Mouse (Mus musculus): ENCODE results near the gene Smyd3.

The Smyd3 gene

DNA sequence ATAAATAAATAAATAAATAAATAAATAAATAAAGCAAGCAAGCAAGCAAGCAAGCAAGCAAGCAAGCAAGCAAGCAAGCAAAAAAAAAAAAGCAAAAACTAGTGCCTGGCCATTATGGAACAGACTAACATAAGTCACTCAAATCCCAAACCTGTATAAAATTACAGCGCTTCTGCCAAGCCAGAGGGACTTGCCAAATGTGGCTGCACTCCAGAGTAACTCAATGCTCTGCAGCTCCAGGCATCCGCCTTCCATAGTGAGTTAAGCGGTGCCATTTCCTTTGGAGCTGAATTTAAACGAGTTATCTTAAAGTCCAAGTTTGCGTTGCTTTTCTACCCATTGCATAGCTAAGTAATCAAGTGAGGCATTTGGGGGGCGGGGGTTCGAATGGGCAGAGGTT, 410.6 kb downstream of the Smyd3 start:
- DNase-seq: no peak

DNA sequence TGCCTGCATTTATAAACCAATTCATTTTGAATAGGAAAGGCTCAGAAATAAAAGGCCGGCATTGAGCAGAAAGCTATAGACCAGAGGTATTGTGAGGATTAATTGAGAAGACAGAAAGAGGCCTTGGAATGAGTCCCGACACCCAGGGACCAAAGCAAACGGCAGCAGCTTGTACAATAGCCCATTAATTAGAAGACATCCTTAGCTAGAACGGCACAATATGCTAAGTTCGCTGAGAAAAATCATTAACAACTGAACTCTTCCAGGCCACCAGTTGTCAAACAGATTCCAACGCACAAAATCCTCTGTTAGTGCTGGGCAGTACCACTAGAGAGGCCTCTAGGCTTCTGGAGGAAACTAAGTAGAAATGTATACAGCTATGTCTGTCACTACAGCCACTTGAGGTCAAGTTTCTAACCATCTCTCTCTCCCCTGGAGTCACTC, 411.1 kb downstream of the Smyd3 start:
- DNase-seq: no peak

DNA sequence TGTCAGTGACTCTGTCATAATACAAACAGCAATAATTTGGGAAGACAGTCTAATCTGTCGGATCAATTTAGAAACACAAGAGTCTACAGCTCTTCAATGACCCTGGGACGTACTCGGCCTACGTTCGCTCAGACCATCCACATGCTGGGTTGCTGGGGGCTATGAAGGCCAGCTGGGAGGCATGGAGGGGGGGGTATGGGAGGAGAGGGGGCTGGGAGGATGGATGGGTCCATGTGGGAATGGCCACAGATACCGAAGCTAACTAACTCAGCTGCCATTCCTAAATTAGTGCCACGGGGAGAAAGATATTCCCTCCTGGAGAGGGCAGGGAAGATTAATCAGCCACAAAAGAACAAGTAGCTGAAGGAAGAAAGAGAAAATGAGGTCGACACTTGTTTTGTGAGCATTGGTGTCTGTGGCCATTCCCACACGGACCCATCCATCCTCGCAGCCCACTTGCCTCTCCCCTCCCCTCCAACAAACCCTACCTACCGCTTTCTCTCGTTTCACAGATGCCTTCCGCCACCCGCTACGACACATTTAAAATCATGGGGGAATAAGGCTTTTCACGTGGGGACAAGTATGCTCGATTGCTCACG, 411.6 kb downstream of the Smyd3 start:
- DNase-seq: no peak

DNA sequence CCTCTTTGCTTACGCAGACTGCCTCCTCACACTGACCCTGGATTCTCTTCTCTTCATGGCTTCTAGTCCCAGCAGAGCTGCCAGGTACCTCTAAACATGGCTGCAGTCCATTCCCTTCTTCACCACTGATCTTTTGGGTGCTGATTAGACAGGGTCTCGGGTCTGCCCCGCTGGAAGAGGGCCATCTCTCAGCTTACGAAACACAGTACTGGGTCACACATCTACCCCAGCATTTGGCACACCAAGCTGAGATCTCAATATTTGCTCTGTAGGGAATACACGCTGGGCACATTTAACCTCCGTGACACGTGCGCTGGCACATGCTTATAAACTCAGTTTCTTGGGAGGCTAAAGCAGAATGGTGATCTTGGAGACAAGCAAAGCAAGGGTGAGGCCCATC, 413.4 kb downstream of the Smyd3 start:
- DNase-seq: no peak

DNA sequence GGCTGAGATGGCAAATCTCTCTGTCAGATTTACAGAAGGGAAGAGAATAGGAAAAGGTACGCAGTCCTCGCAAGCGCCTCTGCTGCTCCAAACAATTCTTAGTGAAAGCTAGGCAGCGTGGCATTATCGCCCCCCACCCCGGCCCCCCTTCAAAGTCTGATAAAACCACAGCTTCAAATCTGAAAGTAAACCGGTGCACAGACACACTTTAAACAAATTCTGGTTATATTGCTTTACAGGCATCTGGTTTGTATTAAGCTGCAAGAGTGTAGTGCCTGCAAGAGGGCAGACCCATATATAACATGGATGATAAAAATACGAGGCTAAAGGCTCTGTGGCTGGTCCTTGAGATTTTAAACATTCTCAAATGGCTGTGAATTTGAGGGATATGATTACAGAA, 420.8 kb downstream of the Smyd3 start:
- DNase-seq: no peak

DNA sequence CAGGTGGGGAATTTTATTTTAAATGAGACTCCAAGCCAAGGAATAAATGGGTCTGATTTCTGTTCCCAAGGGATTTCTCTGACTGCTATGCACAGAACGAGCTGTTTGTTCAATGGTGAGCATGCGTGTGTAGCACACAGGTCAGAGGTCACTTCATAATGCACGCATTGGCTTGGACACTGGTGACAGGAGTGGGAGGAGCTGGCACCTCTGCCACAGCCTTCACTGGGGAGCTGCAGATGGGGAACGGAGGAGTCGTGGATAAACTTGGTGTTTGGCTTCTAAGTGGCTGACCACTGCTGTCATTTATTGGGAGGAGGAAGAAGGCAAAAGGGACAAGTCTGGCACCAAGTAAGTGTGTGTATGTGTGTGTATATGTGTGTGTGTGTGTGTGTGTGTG, 421.5 kb downstream of the Smyd3 start:
- no peak for DNase-seq

DNA sequence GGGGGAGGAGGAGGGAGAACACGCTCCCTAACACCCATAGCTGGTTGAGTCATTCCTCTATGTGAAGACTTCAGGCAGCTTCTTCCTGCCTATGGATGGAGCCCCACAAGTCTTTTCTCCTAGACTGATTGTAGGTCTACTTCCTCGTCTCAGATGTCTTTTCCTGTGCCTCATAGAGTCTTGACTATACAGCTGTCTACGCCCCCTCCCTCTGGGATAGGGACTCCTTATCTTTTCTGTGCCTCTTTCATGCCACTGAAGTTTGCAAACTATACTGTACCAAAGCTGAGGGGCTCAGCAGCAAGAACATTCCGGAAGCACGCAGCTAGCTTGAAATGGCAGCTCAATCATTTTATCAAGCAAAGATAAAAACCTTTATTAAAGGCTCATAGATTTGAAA, 428.7 kb downstream of the Smyd3 start:
- no peak for DNase-seq

DNA sequence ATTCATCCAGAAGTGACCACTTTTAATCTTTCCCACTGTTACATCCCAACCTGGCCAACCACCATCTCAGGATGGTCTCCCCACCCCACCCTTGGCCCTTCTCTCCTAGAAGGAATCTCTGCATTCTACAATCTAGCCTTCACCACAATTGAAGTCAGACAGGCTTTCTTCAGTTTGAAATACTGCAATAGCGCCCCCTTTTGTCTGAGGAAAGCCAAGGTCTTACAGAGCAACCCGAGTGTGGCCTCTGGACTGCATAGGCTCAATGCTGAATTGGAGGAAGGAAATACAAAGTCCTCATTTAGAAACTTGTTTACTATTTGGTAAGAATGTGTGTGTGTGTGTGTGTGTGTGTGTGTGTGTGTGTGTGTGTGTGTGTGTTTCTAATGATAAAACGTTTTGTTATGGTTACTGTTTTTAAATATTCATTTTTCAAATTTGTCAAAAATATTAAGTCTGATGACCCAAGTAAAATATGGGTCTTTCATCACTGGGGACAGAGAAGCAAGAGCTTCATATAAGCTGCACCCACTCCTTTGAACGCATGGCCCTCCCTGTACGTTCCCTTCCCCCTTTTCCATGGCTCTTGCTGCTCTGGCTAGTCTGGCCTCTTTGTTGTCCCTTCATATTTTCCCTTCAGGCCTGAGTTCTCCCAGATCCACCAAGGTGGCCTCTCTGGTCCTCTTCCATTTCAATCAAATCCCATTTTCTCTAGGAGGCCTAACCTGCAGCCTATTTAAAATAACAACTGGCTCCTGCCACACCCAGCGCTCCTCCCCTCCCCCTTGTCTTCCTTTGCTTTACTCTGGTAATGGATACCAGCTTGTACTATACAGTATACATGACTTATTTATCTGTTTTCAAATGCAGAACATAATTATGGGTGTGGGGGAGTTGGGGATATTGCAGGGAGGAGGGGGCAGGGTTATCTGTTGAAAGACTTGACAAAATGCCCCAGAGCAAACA, 430.5 kb downstream of the Smyd3 start:
- DNase-seq: peak; percentile 54

DNA sequence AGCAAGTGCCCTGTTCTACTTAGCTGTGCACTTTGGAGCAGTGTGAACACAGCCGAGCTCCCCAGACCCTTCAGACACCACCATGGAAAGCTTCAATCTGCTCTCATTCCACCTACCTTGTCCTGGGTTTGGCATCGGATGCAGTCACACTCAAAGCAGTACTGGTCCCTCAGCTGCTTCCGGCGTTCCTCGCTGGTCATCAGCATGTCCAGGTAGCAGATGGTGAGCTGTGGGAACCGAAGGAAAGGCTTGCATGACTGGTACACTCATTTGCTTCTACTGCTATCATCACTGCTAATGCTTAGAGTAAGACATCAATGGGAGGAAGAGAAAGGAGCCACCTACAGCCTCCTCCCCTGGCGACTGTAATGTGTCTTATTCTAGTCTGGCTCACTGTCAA, 431.6 kb downstream of the Smyd3 start:
- peak; percentile 68 for DNase-seq

DNA sequence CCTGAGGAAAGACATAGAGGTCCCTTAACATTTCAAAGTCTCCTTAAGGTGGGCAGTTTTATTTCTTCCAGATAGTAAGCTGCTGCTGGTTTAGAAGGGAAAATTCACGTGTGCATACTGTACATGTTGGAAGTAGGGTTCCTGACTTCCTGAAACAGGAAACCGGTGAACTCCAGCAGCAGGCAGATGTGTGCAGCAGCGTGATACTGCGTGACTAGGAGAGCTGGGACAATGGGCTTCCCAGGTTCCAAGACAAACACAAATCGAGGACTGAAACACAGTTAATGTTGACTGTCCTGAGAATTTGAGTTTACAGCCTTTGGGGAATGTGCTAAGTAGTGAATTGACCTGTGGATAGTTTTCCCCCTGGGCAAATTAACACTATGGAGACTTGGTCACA, 434.7 kb downstream of the Smyd3 start:
- DNase-seq: no peak

DNA sequence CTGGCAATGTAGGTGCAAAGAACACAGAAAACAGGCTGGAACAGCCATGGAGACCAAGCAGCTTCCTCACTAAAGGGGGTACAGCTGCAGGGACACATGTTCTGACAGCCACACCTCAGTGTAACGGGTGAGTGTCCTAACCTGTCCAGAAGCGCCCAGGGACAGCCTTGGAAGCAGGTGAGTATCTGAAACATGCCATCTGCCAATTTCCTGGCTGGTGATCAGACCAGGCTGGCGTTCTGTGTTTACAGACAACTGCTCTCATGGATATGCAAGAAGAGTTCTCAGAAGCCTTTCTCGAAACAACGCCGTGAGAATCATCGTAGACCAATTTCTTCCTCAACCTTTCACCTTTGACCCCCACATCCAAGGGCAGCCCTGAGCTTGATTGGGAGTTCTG, 444.0 kb downstream of the Smyd3 start:
- peak; percentile 62 for DNase-seq

DNA sequence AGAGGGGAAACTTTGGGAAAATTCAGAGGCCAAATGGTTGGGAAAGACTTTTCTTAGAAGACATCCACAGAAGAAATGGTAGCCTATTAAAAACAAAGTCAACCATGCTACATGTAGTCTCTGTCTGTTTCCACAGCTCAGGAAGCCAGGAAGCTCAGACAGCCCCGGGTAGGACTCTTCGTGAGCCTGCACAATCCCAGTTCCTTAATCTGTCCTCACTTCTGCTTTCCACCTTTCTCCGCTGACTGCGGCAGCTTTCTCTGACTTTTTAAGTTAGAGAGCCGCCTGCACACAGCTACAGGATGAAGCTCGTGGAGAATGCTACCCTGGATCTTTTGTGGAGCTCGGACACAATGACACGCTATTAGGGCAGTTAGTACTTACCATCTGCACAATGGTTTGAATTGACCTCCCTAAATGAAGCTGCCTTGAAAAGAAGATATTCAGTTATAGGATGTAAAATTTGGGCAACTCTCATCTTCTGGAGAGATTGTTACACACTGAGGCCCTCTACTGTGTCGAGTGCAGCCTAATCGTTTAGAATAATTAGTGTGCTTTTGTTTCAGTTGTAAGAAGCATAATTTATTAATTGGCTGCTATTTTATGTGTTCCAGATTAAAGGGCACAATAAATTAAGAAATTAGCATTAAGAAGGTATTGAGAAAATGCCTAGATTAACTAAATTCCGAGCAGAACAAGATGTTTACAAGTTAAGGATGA, 444.7 kb downstream of the Smyd3 start:
- DNase-seq: no peak

DNA sequence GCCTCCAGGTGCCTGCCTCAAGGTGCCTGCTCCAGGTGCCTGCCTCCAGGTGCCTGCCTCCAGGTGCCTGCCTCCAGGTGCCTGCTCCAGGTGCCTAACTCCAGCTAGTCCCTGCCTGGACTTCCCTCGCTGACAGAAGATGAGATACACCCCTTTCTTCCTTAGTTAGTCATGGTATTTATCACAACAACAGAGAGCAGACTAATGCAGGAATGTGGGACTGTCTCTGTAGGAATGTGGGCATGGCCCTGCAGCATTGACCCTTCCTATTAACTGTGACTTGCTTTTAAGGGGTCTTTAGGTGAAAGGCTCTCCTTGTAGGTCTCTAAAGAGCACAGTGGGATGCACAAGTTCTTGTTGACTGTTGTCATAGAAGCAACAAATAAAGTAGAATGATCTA, 445.4 kb downstream of the Smyd3 start:
- DNase-seq: no peak

DNA sequence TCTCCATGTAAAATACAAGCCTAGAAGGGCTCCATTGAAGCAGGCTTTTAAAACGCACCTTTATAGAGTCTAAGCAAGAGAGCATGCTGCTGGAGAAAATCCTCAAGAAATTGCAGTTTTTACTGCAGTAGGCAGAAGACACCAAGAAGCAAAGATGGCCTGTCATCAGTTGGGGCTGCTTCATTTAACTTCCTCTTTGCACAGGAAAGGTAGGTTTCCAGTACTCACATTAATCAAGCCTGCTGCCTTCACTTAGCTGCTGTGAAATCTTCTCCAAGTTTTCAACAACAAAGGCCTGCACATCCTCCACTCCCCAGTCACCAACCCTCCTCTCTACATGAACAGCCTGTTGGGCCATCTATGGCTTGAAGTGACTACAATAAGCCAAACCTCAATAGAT, 448.9 kb downstream of the Smyd3 start:
- no peak for DNase-seq

DNA sequence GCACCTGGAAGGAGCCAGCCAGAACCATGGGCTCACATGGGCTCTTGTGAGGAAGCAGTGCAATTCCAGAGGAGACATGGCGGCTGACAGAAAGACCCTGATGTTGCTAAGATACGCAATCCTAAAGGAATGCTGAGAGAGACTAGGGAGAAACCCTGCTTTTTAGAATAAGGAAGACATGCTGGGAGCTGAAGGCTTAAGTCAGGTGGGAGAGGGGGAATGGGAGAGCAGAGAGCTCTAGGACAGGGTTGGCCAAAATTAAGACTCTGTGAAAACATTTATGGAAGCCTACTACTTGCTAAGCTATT, 452.6 kb downstream of the Smyd3 start:
- DNase-seq: no peak

DNA sequence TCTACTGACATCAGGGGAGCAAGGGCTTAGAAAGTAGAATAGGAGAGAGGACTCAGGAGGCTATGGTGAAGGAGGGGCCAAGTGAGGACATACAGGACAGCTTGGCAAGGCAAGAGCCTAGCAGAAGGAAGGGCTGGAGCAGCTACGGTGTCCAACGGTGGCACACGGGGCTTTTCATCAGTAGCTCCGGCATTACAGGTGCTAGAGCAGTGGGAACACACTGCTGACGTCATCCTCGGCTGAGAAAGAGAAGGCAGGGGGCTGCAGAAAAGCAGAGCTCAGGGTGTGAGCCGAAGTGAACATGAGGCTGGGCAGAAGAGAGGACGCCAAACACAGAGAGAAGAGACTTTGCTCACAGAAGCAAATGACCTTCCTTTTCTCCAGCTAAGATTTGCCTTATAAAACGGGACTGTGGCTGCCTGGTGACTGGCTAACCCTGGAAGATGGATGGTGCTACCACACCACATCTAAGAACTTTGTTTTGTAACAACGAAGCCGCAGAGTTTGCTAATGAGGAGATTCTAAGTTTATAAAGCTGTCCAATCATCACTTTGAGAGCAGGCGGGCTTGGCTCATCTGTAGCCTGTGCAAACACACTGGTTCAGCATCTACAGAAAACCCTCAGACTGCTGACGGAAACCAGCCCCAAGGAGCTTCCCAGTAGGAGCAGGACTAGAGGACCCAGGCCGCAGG, 453.1 kb downstream of the Smyd3 start:
- peak; percentile 81 for DNase-seq

DNA sequence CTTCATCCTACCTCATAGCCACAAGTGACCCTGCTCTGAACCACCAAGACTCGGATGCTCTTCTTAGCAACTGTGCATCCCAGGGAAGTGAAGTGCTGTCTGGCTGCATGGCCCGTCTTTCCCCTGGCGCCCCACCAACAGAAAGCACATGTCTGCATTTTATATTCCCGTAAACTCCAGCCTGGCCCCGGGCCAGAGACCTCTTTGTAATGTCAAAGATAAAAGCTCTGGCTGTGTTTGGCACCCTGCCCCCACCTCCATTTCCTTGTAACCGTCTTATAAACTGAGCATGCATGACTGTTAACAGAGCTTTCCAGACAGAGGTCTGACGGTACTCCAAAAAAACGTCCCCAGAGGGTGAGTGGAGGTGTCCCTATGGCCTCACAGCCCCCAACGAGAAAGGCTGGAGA, 456.1 kb downstream of the Smyd3 start:
- peak; percentile 62 for DNase-seq

DNA sequence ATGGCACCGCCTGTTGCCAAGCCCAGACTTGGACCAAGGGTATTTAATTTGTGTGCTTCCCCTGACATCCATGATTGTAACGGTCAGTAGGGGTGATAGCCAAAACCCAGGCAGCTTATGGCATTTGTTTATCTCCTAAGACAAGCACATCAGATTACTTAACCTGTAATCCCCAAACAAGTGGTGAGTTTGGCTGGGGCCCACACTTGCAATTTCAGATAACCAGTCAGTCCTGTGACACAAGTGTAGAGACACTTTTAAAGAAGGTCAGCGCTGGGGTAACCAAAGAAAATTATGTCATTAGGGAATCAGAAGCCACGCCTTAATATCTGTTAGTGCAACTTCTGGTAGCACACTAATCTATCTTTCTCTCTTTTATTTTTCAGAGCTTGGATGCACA, 456.8 kb downstream of the Smyd3 start:
- no peak for DNase-seq

DNA sequence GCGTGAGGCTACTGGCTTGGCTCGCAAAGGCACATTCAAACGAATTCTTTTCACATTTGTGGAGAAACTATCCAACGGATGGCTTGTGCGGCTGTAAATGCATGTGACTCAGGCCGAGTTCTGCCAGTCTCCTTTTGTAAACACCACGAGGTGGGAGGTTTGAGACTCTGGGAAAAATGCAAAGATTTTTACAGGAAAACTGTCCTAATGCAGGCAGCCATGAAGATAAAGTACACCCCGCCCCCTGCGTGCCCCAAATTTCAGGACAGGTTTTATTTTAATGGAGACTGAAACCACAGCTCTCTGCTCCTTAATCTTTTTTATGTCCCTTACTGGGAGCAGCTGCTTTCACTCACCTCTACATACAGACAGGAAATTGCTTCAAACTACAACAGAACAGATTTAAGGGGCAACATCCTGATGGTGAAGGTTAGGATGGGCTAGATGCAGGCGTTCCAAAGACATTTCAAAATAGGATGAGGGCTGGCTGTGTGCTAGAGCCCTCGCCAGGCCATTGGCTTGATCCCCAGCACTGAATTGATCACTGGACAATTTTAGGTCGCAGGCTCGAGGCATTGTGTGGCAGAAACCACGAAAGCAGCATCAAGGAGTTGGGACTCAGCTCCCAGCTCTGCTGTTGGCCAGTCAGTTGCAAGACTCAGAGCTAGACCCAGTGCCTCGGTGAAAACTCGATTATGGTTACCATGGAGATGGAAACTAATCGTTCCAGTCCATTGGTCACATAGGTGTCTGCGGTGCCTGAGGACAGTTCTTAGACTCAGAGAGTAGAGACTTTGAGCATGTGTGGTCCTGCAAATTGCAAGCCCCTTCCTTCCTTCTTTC, 457.5 kb downstream of the Smyd3 start:
- no peak for DNase-seq

DNA sequence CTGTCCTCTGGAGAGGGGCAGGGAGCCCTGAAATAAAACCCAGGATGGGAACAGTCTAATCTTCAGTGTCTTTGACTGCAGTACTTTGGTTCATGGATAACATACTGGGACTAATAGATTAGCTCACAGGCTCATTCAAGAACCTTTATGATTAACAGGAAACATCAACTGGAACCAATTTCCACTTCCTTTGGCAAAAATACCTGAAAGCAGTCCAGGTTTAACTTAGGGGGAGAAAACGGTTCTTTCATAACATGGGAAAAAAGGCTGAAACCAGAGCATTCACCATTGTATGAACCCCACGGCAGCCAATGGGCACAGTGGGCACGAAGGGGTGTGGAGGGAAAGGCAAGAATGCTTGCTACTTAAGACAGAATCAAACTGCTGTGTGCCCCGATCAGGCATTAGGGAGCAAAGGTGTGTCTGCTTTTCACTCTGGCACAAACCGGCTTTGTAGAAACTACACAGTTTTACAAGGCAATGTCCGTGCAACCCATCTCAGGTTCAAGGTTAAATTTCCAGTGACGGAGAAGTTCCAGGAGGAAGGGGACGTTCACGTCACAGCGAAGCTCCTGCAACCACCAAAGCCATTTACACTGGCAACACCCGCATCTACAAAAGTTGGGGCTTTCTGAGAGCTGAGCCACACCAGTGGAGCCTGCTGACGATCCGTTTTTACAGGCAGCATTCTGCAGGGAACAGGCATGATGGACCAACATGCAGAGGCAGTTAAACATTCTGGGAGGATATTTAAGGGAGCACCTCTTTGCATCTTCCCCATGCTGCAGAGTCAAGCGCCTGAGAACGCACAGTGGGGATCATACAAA, 458.3 kb downstream of the Smyd3 start:
- DNase-seq: no peak

DNA sequence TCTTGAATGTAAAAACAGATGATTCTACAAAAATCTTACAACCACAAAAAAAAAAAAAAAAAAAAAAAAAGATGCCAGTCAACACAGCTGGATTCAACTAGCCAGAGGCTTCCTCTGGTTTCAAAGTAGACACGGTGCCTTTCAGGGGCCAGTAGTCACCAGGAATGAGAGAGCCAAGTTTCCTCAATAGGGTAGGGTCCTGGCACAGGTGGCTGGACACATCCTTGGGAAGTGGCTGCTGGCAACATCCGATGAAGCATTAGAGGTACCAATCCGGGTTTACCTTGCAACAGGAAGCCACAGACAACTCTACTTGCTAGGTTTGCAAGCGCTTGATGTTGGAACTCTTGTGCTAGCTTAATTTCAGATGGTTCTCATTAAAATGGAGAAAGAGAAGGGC, 459.2 kb downstream of the Smyd3 start:
- DNase-seq: no peak

DNA sequence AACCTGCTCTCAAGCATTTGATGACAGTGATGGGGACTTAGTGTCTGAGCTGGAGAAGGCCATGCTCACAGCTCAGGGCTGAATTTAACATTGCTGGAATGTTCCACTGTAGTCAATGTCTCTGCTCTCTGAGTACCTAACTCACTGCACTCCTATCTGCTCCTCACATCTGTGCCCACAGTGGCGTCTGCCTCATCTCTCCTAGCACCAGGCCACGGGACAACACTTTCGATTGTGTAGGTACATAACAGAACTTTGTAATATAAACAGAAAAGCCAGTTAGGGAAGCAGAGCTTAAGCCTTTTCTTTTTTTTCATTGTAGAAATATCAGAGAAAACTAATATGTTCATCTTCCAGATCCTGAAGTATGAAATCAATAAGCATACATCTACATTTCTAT, 462.1 kb downstream of the Smyd3 start:
- DNase-seq: no peak

Measured in cerebellum, adult 11 months (tissue).